Mouse (Mus musculus) megakaryocyte, embryonic 14.5 days (primary cell): ENCODE data around the gene Nell1. TPM values are rescaled to one million over a fixed set of nuclear protein-coding genes. Genes with fewer than 3 reads are reported as not detected.

Source experiments
- H3K27me3 ChIP-seq: replicated peaks from 2 replicates; pipeline ENCODE3; 2012; ENCODE audit warnings: inconsistent platforms
- H3K36me3 ChIP-seq: replicated peaks from 2 replicates; pipeline ENCODE3; 2012; ENCODE audit warnings: low read length, inconsistent platforms, mixed read lengths
- H3K4me1 ChIP-seq: 2 replicates; pipeline ENCODE4 v1.6.1; 2012; ENCODE audit warnings: inconsistent platforms
- H3K4me3 ChIP-seq: replicated peaks from 2 replicates; pipeline ENCODE3; 2012; ENCODE audit warnings: moderate library complexity, mild to moderate bottlenecking, inconsistent platforms
- H3K9me3 ChIP-seq: 2 replicates; pipeline ENCODE4 v1.6.1; 2012; ENCODE audit warnings: inconsistent platforms
- FLI1 ChIP-seq: IDR thresholded peaks from 2 replicates; pipeline ENCODE4 v1.6.1; 2012; ENCODE audit warnings: low read length, inconsistent platforms, mixed read lengths
- GATA1 ChIP-seq: IDR thresholded peaks from 3 replicates; pipeline ENCODE4 v1.6.1; 2012; ENCODE audit warnings: mixed read lengths, low read length, inconsistent platforms, borderline replicate concordance
- polyA plus RNA-seq: library from polyadenylated mRNA; stranded (reverse); fragments of >175 nt; gene quantifications from 2 replicates; pipeline ENCODE4 v1.2.3, GENCODE M21; 2012; ENCODE audit warnings: low replicate concordance; ENCODE audit not compliant: insufficient read depth

Gene Nell1
- polyA plus RNA-seq, 1 experiment = not detected

GRCm38 (mm10) chr7:50241213-50241612 lies 266.5 kb downstream of the Nell1 start:
- Histone ChIP-seq H3K36me3 (no peaks in the 10 kb centered on the region), H3K9me3 (peaks cover 14% of the 10 kb centered on the region; the same call in 1 of the 2 replicates), H3K4me3 (no peak overlapping the region), H3K27me3 (no peaks in the 10 kb centered on the region), H3K4me1 (no peaks in the 10 kb centered on the region)
- TF ChIP-seq FLI1 = no peak
- no peak for TF ChIP-seq GATA1

- peaks cover 18% of the 10 kb centered on the region; the same call in 1 of the 2 replicates for H3K9me3 ChIP-seq
- H3K36me3 ChIP-seq = no peaks in the 10 kb centered on the region
- no peaks in the 10 kb centered on the region for H3K4me1 ChIP-seq
- H3K4me3 ChIP-seq = no peak overlapping the region
- H3K27me3 ChIP-seq = no peaks in the 10 kb centered on the region
- no peak for TF ChIP-seq GATA1
- no peak for TF ChIP-seq FLI1
These were observed 267.1 kb downstream of the Nell1 start for GRCm38 (mm10) chr7:50241634-50242273.

GRCm38 (mm10) chr7:50253166-50253565 lies 278.5 kb downstream of the Nell1 start:
- no peaks in the 10 kb centered on the region for H3K4me1 ChIP-seq
- H3K27me3 ChIP-seq = no peaks in the 10 kb centered on the region
- H3K9me3 ChIP-seq = peaks cover 19% of the 10 kb centered on the region
- H3K4me3 ChIP-seq = no peak overlapping the region
- TF ChIP-seq GATA1 = no peak
- TF ChIP-seq FLI1 = no peak
- H3K36me3 ChIP-seq = no peaks in the 10 kb centered on the region

GRCm38 (mm10) chr7:50260016-50260415 lies 285.4 kb downstream of the Nell1 start:
- no peaks in the 10 kb centered on the region for H3K27me3 ChIP-seq
- H3K9me3 ChIP-seq = peaks cover 33% of the 10 kb centered on the region
- TF ChIP-seq GATA1 (no peak), FLI1 (no peak)
- H3K36me3 ChIP-seq = no peaks in the 10 kb centered on the region
- no peak overlapping the region for H3K4me3 ChIP-seq
- H3K4me1 ChIP-seq = no peaks in the 10 kb centered on the region

- Histone ChIP-seq H3K36me3 (no peaks in the 10 kb centered on the region), H3K4me3 (no peak overlapping the region), H3K9me3 (peaks cover 6% of the 10 kb centered on the region; the same call in 1 of the 2 replicates), H3K27me3 (no peaks in the 10 kb centered on the region), H3K4me1 (no peaks in the 10 kb centered on the region)
- TF ChIP-seq GATA1 = no peak
- TF ChIP-seq FLI1 = no peak
These were observed 320.8 kb downstream of the Nell1 start for GRCm38 (mm10) chr7:50295508-50295907.

- no peak for TF ChIP-seq GATA1
- no peak for TF ChIP-seq FLI1
- H3K4me3 ChIP-seq = no peak overlapping the region
- H3K36me3 ChIP-seq = no peaks in the 10 kb centered on the region
- H3K9me3 ChIP-seq = peaks cover 44% of the 10 kb centered on the region
- no peaks in the 10 kb centered on the region for H3K4me1 ChIP-seq
- no peaks in the 10 kb centered on the region for H3K27me3 ChIP-seq
These were observed 363.6 kb downstream of the Nell1 start for GRCm38 (mm10) chr7:50338226-50338625.

- H3K9me3 ChIP-seq = peaks cover 39% of the 10 kb centered on the region
- TF ChIP-seq GATA1 (no peak), FLI1 (no peak)
- no peak overlapping the region for H3K4me3 ChIP-seq
These were observed 364.1 kb downstream of the Nell1 start for GRCm38 (mm10) chr7:50338757-50339156.

GRCm38 (mm10) chr7:50351564-50351963 lies 376.9 kb downstream of the Nell1 start:
- H3K27me3 ChIP-seq = no peaks in the 10 kb centered on the region
- H3K4me1 ChIP-seq = no peaks in the 10 kb centered on the region
- H3K4me3 ChIP-seq = no peak overlapping the region
- TF ChIP-seq FLI1 (no peak), GATA1 (no peak)
- H3K36me3 ChIP-seq = no peaks in the 10 kb centered on the region
- 0 out of 2 replicates have a peak, but pooled peaks cover 3% of the 10 kb centered on the region for H3K9me3 ChIP-seq

More at GRCm38 (mm10) chr7:50338757-50339156, 364.1 kb downstream of the Nell1 start:
- no peaks in the 10 kb centered on the region for H3K36me3 ChIP-seq
- no peaks in the 10 kb centered on the region for H3K27me3 ChIP-seq
- H3K4me1 ChIP-seq = no peaks in the 10 kb centered on the region

- Histone ChIP-seq H3K36me3 (no peaks in the 10 kb centered on the region), H3K4me1 (no peaks in the 10 kb centered on the region), H3K9me3 (no peaks in the 10 kb centered on the region), H3K4me3 (no peak overlapping the region), H3K27me3 (no peaks in the 10 kb centered on the region)
- TF ChIP-seq GATA1 (no peak), FLI1 (no peak)
These were observed 382.5 kb downstream of the Nell1 start for GRCm38 (mm10) chr7:50357213-50357612.

- no peaks in the 10 kb centered on the region for H3K36me3 ChIP-seq
- TF ChIP-seq GATA1 = no peak
- TF ChIP-seq FLI1 = no peak
- no peaks in the 10 kb centered on the region; the same call in 1 of the 2 replicates for H3K9me3 ChIP-seq
These were observed 387.4 kb downstream of the Nell1 start for GRCm38 (mm10) chr7:50362039-50362438.

GRCm38 (mm10) chr7:50374876-50375275 lies 400.2 kb downstream of the Nell1 start:
- no peak overlapping the region for H3K4me3 ChIP-seq
- no peaks in the 10 kb centered on the region for H3K4me1 ChIP-seq
- TF ChIP-seq FLI1 = no peak
- no peak for TF ChIP-seq GATA1
- no peaks in the 10 kb centered on the region for H3K36me3 ChIP-seq
- H3K27me3 ChIP-seq = no peaks in the 10 kb centered on the region
- peaks cover 21% of the 10 kb centered on the region for H3K9me3 ChIP-seq

More at GRCm38 (mm10) chr7:50362039-50362438, 387.4 kb downstream of the Nell1 start:
- Histone ChIP-seq H3K4me3 (no peak overlapping the region), H3K27me3 (no peaks in the 10 kb centered on the region), H3K4me1 (no peaks in the 10 kb centered on the region)
